Mouse (Mus musculus): ENCODE data around the gene Taf8. TPM values are rescaled to one million over a fixed set of nuclear protein-coding genes. Genes with fewer than 3 reads are reported as not detected.
A peak's percentile ranks its signal among the peaks of the same experiment; 100 is the strongest.
"Not testable (repeated sequence)": the region's sequence is repeated elsewhere in the genome, so short reads cannot be mapped to it uniquely, and the experiment has no call there.

Taf8 gene
- polyA plus RNA-seq, 1 experiment from 2014 or later = 34.9 TPM

GRCm38 (mm10) chr17:47503689-47504088 is 1.6 kb upstream of the Taf8 start:
- Histone ChIP-seq H3K27me3 (no peaks in the 10 kb centered on the region), H3K4me1 (peaks cover 47% of the 10 kb centered on the region), H3K9me3 (no peaks in the 10 kb centered on the region), H3K4me3 (no peak overlapping the region), H3K36me3 (peaks cover 17% of the 10 kb centered on the region), H3K27ac (no peak overlapping the region), H3K9ac (no peak overlapping the region), H3K4me2 (replicated peaks) (no peak overlapping the region)
- no peak for ATAC-seq (ENCODE audit: low FRiP score, low read depth)

- Histone ChIP-seq H3K36me3 (peaks cover 25% of the 10 kb centered on the region), H3K4me2 (replicated peaks) (peak overlapping the region; percentile 90), H3K4me3 (peak overlapping the region; percentile 69; the same call in 1 of the 2 replicates), H3K4me1 (peaks cover 37% of the 10 kb centered on the region)
- not testable (repeated sequence) for H3K27ac ChIP-seq; ATAC-seq (ENCODE audit: low FRiP score, low read depth); H3K27me3 ChIP-seq; H3K9me3 ChIP-seq; H3K9ac ChIP-seq
- WGBS = 79% methylated on average over 6 of the region's 6 CpGs
These were observed 584 bp upstream of the Taf8 start for GRCm38 (mm10) chr17:47502707-47503045.

GRCm38 (mm10) chr17:47501531-47501930 is 561 bp downstream of the Taf8 start:
- 9% methylated on average over 11 of the region's 11 CpGs for WGBS
- no peaks in the 10 kb centered on the region for H3K9me3 ChIP-seq
- no peaks in the 10 kb centered on the region for H3K27me3 ChIP-seq
- H3K4me1 ChIP-seq = peaks cover 31% of the 10 kb centered on the region
- H3K4me3 ChIP-seq = peak overlapping the region; percentile 69
- peak overlapping the region; percentile 90 for H3K4me2 ChIP-seq (replicated peaks)
- H3K27ac ChIP-seq = no peak overlapping the region
- H3K36me3 ChIP-seq = peaks cover 35% of the 10 kb centered on the region
- H3K9ac ChIP-seq = peak overlapping the region; percentile 78
- ATAC-seq (ENCODE audit: low FRiP score, low read depth) = no peak

GRCm38 (mm10) chr17:47494132-47494531 is 8.0 kb downstream of the Taf8 start:
- no peak overlapping the region for H3K4me2 ChIP-seq (replicated peaks)
- H3K9ac ChIP-seq = no peak overlapping the region
- peaks cover 96% of the 10 kb centered on the region for H3K36me3 ChIP-seq
- no peak for ATAC-seq (ENCODE audit: low FRiP score, low read depth)
- no peaks in the 10 kb centered on the region for H3K9me3 ChIP-seq
- no peaks in the 10 kb centered on the region for H3K27me3 ChIP-seq
- no peak overlapping the region for H3K4me3 ChIP-seq
- H3K27ac ChIP-seq = no peak overlapping the region
- 90% methylated on average over 11 of the region's 11 CpGs for WGBS
- H3K4me1 ChIP-seq = no peaks in the 10 kb centered on the region

- WGBS = 88% methylated on average over 6 of the region's 6 CpGs
- no peaks in the 10 kb centered on the region for H3K9me3 ChIP-seq
- no peaks in the 10 kb centered on the region for H3K27me3 ChIP-seq
- no peak for ATAC-seq (ENCODE audit: low FRiP score, low read depth)
- H3K4me2 ChIP-seq (replicated peaks) = no peak overlapping the region
- H3K4me3 ChIP-seq = no peak overlapping the region
- H3K4me1 ChIP-seq = no peaks in the 10 kb centered on the region
- no peak overlapping the region for H3K27ac ChIP-seq
- no peak overlapping the region for H3K9ac ChIP-seq
- peaks cover 96% of the 10 kb centered on the region for H3K36me3 ChIP-seq
These were observed 8.4 kb downstream of the Taf8 start for GRCm38 (mm10) chr17:47493653-47494052.

GRCm38 (mm10) chr17:47492731-47493130 is 9.4 kb downstream of the Taf8 start:
- Histone ChIP-seq H3K4me2 (replicated peaks) (no peak overlapping the region), H3K9ac (no peak overlapping the region), H3K4me3 (no peak overlapping the region), H3K36me3 (peaks cover 93% of the 10 kb centered on the region), H3K9me3 (no peaks in the 10 kb centered on the region), H3K4me1 (no peaks in the 10 kb centered on the region), H3K27ac (no peak overlapping the region), H3K27me3 (no peaks in the 10 kb centered on the region)
- no peak for ATAC-seq (ENCODE audit: low FRiP score, low read depth)
- 80% methylated on average over 6 of the region's 6 CpGs for WGBS

- 89% methylated on average over 9 of the region's 9 CpGs for whole genome bisulfite sequencing
- H3K36me3 ChIP-seq = peaks cover 81% of the 10 kb centered on the region
- H3K27me3 ChIP-seq = no peaks in the 10 kb centered on the region
- H3K9ac ChIP-seq = no peak overlapping the region
- H3K27ac ChIP-seq = no peak overlapping the region
- H3K9me3 ChIP-seq = no peaks in the 10 kb centered on the region
- ATAC-seq (ENCODE audit: low FRiP score, low read depth) = no peak
- H3K4me3 ChIP-seq = no peak overlapping the region
- H3K4me1 ChIP-seq = peaks cover under 1% of the 10 kb centered on the region; the same call in 1 of the 2 replicates
- H3K4me2 ChIP-seq (replicated peaks) = no peak overlapping the region
These were observed 11.3 kb downstream of the Taf8 start for GRCm38 (mm10) chr17:47490791-47491190.

- H3K9me3 ChIP-seq = no peaks in the 10 kb centered on the region
- H3K27ac ChIP-seq = no peak overlapping the region
- H3K4me2 ChIP-seq (replicated peaks) = no peak overlapping the region
- H3K4me1 ChIP-seq = peaks cover 19% of the 10 kb centered on the region
- no peak overlapping the region for H3K4me3 ChIP-seq
- peaks cover 31% of the 10 kb centered on the region for H3K36me3 ChIP-seq
- ATAC-seq (ENCODE audit: low FRiP score, low read depth) = no peak; the same call in 1 of the 2 replicates
- no peak overlapping the region for H3K9ac ChIP-seq
- WGBS = 83% methylated on average over 3 of the region's 3 CpGs
- no peaks in the 10 kb centered on the region for H3K27me3 ChIP-seq
These were observed 16.3 kb downstream of the Taf8 start for GRCm38 (mm10) chr17:47485791-47486190.

- H3K27ac ChIP-seq = peak overlapping the region; percentile 10; the same call in 1 of the 2 replicates
These were observed 17.1 kb downstream of the Taf8 start for GRCm38 (mm10) chr17:47484993-47485392.

GRCm38 (mm10) chr17:47484241-47484921 is 17.7 kb downstream of the Taf8 start:
- 21% methylated on average over 1 of the region's 1 CpGs for WGBS
- ATAC-seq (ENCODE audit: low FRiP score, low read depth) = peak; percentile 33; the same call in 1 of the 2 replicates
- no peaks in the 10 kb centered on the region for H3K27me3 ChIP-seq
- no peak overlapping the region for H3K4me3 ChIP-seq
- H3K27ac ChIP-seq = peak overlapping the region; percentile 10; the same call in 1 of the 2 replicates
- H3K4me2 ChIP-seq (replicated peaks) = no peak overlapping the region
- no peak overlapping the region for H3K9ac ChIP-seq
- H3K4me1 ChIP-seq = peaks cover 19% of the 10 kb centered on the region
- H3K36me3 ChIP-seq = peaks cover 17% of the 10 kb centered on the region
- H3K9me3 ChIP-seq = no peaks in the 10 kb centered on the region

More at GRCm38 (mm10) chr17:47484993-47485392, 17.1 kb downstream of the Taf8 start:
- Histone ChIP-seq H3K4me2 (replicated peaks) (no peak overlapping the region), H3K9me3 (no peaks in the 10 kb centered on the region), H3K9ac (no peak overlapping the region), H3K4me3 (no peak overlapping the region), H3K4me1 (peaks cover 19% of the 10 kb centered on the region), H3K36me3 (peaks cover 23% of the 10 kb centered on the region), H3K27me3 (no peaks in the 10 kb centered on the region)
- WGBS = 6% methylated on average over 3 of the region's 3 CpGs
- ATAC-seq (ENCODE audit: low FRiP score, low read depth) = no peak

- Histone ChIP-seq H3K4me3 (no peak overlapping the region), H3K9me3 (no peaks in the 10 kb centered on the region), H3K36me3 (0 out of 2 replicates have a peak, but pooled peaks cover 3% of the 10 kb centered on the region), H3K9ac (no peak overlapping the region), H3K27ac (no peak overlapping the region), H3K27me3 (no peaks in the 10 kb centered on the region), H3K4me2 (replicated peaks) (no peak overlapping the region), H3K4me1 (peaks cover 19% of the 10 kb centered on the region)
- 38% methylated on average over 2 of the region's 2 CpGs for WGBS
- ATAC-seq (ENCODE audit: low FRiP score, low read depth) = no peak
These were observed 19.7 kb downstream of the Taf8 start for GRCm38 (mm10) chr17:47482401-47482800.

- Histone ChIP-seq H3K4me3 (no peak overlapping the region), H3K4me2 (replicated peaks) (no peak overlapping the region), H3K27ac (no peak overlapping the region), H3K9me3 (no peaks in the 10 kb centered on the region), H3K27me3 (no peaks in the 10 kb centered on the region), H3K9ac (no peak overlapping the region), H3K4me1 (peaks cover 11% of the 10 kb centered on the region), H3K36me3 (no peaks in the 10 kb centered on the region)
- ATAC-seq (ENCODE audit: low FRiP score, low read depth) = no peak
- 67% methylated on average over 3 of the region's 3 CpGs for WGBS
These were observed 22.2 kb downstream of the Taf8 start for GRCm38 (mm10) chr17:47479887-47480286.

GRCm38 (mm10) chr17:47475714-47476113 is 26.4 kb downstream of the Taf8 start:
- Histone ChIP-seq H3K4me1 (peaks cover 13% of the 10 kb centered on the region), H3K4me2 (replicated peaks) (no peak overlapping the region), H3K27ac (no peak overlapping the region), H3K27me3 (peaks cover 15% of the 10 kb centered on the region; the same call in 1 of the 2 replicates), H3K9ac (no peak overlapping the region), H3K9me3 (no peaks in the 10 kb centered on the region), H3K36me3 (no peaks in the 10 kb centered on the region), H3K4me3 (no peak overlapping the region)
- no peak for ATAC-seq (ENCODE audit: low FRiP score, low read depth)
- WGBS = 57% methylated on average over 3 of the region's 3 CpGs

Measured in limb, embryonic 13.5 days (tissue).